In genomic region chr7:109772251-109772650, GRCm38 (mm10) we compare ENCODE assay signal across 18 mouse cellular contexts. TPM values are rescaled to one million over a fixed set of nuclear protein-coding genes. Genes with fewer than 3 reads are reported as not detected.
DNase-seq lines count a peak whose midpoint lies in the region; ATAC-seq lines count a peak whose summit lies in the region.
"Had no signal": no experiment of that assay in that cellular context is flagged by ENCODE, and none has a peak within 500 bp of the region (broad histone marks: within the 10 kb centered on the region; RNA-seq: fewer than 3 reads in every experiment).

No protein-coding gene starts in this region.

- intact Hi-C loops in left cerebral cortex, postnatal 25 days (cut with DNase I) = no loop called here

- ATAC-seq in megakaryocyte progenitor cell, adult 5-6 weeks (replicated peaks; ENCODE audit: poor library complexity) = 0 out of 2 replicates have a peak, but pooled peaks have one; percentile 20
- ATAC-seq: forebrain, embryonic 14.5 days; forebrain, embryonic 16.5 days had no signal

- DNase-seq in 416B (ENCODE audit: low read depth) = peak; percentile 69
- DNase-seq in MEL-GATA-1-ER (ENCODE audit: extremely low read depth, low read depth) = peak; percentile 57
- no peak for DNase-seq in gastrocnemius, adult 8-10 months (ENCODE audit: low spot score in 2 of 2)
- no peak for DNase-seq in left cerebral cortex, postnatal 25 days (ENCODE audit: low spot score in 2 of 2)
- DNase-seq in kidney, adult 8-10 months = no peak
- DNase-seq: adrenal gland, adult 2 months; adrenal gland, postnatal 10 days; adrenal gland, postnatal 36 days; cerebellum, adult 11-12 months; cerebellum, adult 2 months; cerebellum, adult 9-10 months; cerebellum, postnatal 10 days; cerebellum, postnatal 25 days; embryo, embryonic 11 days had no signal

RNA-seq across cellular contexts. Expression of gene Nrip3, which starts 9.6 kb away (rescaled TPM):
- not detected in 2 replicates for total RNA-seq in megakaryocyte progenitor cell, adult 5-6 weeks (2015)
- 0.04 TPM in 1 of 2 replicates, not detected in the other for total RNA-seq in megakaryocyte progenitor cell, adult 5-6 weeks (2017)
- under 1 TPM in 1 of 4 experiments, not detected in 3; 0.05 TPM for total RNA-seq in gastrocnemius, adult 8-10 months (2022)
- 10 to 100 TPM; 86.8 to 90.9 TPM for total RNA-seq in left cerebral cortex, postnatal 25 days (2021)

RNA-seq across cellular contexts. Expression of gene Tmem9b, which starts 19.6 kb away (rescaled TPM):
- total RNA-seq in megakaryocyte progenitor cell, adult 5-6 weeks (2015) = 40.5 and 46.5 TPM in 2 replicates
- 16.6 and 26.2 TPM in 2 replicates for total RNA-seq in megakaryocyte progenitor cell, adult 5-6 weeks (2017)
- total RNA-seq in gastrocnemius, adult 8-10 months (2022) = 10 to 100 TPM; 28.9 to 32.9 (median 31.3) TPM
- 10 to 100 TPM; 91.0 to 95.4 TPM for total RNA-seq in left cerebral cortex, postnatal 25 days (2021)

RNA-seq across cellular contexts. Expression of gene Ascl3, which starts 40.7 kb away (rescaled TPM):
- not detected in 2 replicates for total RNA-seq in megakaryocyte progenitor cell, adult 5-6 weeks (2015)
- total RNA-seq in megakaryocyte progenitor cell, adult 5-6 weeks (2017) = not detected in 2 replicates
- not detected for total RNA-seq in gastrocnemius, adult 8-10 months (2022)
- not detected for total RNA-seq in left cerebral cortex, postnatal 25 days (2021)
- total RNA-seq: adrenal gland, adult 2 months; adrenal gland, postnatal 10 days; adrenal gland, postnatal 36 days; ES-E14 had no signal

RNA-seq across cellular contexts. Expression of gene BC051019, which starts 48.6 kb away (rescaled TPM):
- not detected in 2 replicates for total RNA-seq in megakaryocyte progenitor cell, adult 5-6 weeks (2015)
- total RNA-seq in megakaryocyte progenitor cell, adult 5-6 weeks (2017) = not detected in 2 replicates
- total RNA-seq in gastrocnemius, adult 8-10 months (2022) = not detected
- total RNA-seq in left cerebral cortex, postnatal 25 days (2021) = not detected
- total RNA-seq: adrenal gland, adult 2 months; adrenal gland, postnatal 10 days; adrenal gland, postnatal 36 days had no signal

Comparison
In these comparisons a context has a peak if more than half of its experiments do, and no peak if none do; other contexts are left out.
1. DNase-seq: peak in 416B (single experiment) and MEL-GATA-1-ER (single experiment); none in gastrocnemius, adult 8-10 months (0 of 2), left cerebral cortex, postnatal 25 days (0 of 2) and kidney, adult 8-10 months (0 of 2).
2. RNA of gene Nrip3, which starts 9.6 kb away (total RNA-seq): 86.8 to 90.9 TPM in left cerebral cortex, postnatal 25 days; 0.05 TPM in gastrocnemius, adult 8-10 months and 0.04 TPM in megakaryocyte progenitor cell, adult 5-6 weeks; every median in the first group is over 10 times any median in the second.